Mouse (Mus musculus) spleen, adult 2 months (tissue): ENCODE measurements around the gene Kif23. TPM values are rescaled to one million over a fixed set of nuclear protein-coding genes. Genes with fewer than 3 reads are reported as not detected.

Experiments
- DNase-seq, 2 experiments: peaks; one replicate each; pipeline versions ENCODE4 v3.0.0 to v3.0.0-alpha.2; 2012 to 2021; ENCODE audit warnings: low spot score in 2 of 2, low read depth in 1 of 2
- H3K27ac ChIP-seq: fragments of 200-500 bp; 2 replicates; pipeline ENCODE4 v1.5.1; 2012; ENCODE audit warnings: low read length, inconsistent platforms; ENCODE audit not compliant: insufficient read depth
- H3K27me3 ChIP-seq: fragments of 200-500 bp; 2 replicates; pipeline ENCODE4 v1.6.1; 2012; ENCODE audit warnings: mild to moderate bottlenecking, moderate library complexity, low read length, inconsistent platforms; ENCODE audit not compliant: control insufficient read depth, insufficient read depth
- H3K36me3 ChIP-seq: fragments of 200-500 bp; 2 replicates; pipeline ENCODE4 v1.6.1; 2012; ENCODE audit warnings: mild to moderate bottlenecking, low read length, inconsistent platforms; ENCODE audit not compliant: control insufficient read depth, insufficient read depth
- H3K4me1 ChIP-seq: fragments of 200-500 bp; 2 replicates; pipeline ENCODE4 v1.6.1; 2011; ENCODE audit warnings: inconsistent platforms; ENCODE audit not compliant: control insufficient read depth, insufficient read depth, insufficient read length
- H3K4me3 ChIP-seq: fragments of 200-500 bp; 2 replicates; pipeline ENCODE4 v1.5.1; 2011; ENCODE audit warnings: mild to moderate bottlenecking, inconsistent platforms; ENCODE audit not compliant: insufficient read depth, insufficient read length; ENCODE audit errors: extremely low read depth
- CTCF ChIP-seq: fragments of 200-500 bp; IDR thresholded peaks from 2 replicates; pipeline ENCODE4 v1.5.1; 2011; ENCODE audit warnings: mild to moderate bottlenecking, inconsistent platforms; ENCODE audit not compliant: insufficient read depth, insufficient read length, insufficient replicate concordance; ENCODE audit errors: extremely low read depth
- POLR2A ChIP-seq: fragments of 200-500 bp; IDR thresholded peaks from 2 replicates; pipeline ENCODE4 v1.6.1; 2011; ENCODE audit warnings: low read depth, low read length, inconsistent platforms
- WGBS: fragments of 180-500 bp; shearing (Covaris S2); methylation state at CpG from one replicate; pipeline ENCODE4 v1.1.7; 2018; 5-methylcytosine and 5-hydroxymethylcytosine counted together
- polyA plus RNA-seq: library from polyadenylated mRNA; depleted of rRNA; stranded (reverse); fragments of >200 nt; gene quantifications from 2 replicates; pipeline ENCODE4 v1.2.3, GENCODE M21; 2012

The Kif23 gene
- polyA plus RNA-seq, 1 experiment: 4.6 TPM

GRCm38 (mm10) chr9:61906912-61907311 is 39.7 kb downstream of the Kif23 start:
- H3K27me3 ChIP-seq: no peaks in the 10 kb centered on the region
- H3K4me3 ChIP-seq: no peak overlapping the region
- H3K4me1 ChIP-seq: peaks cover under 1% of the 10 kb centered on the region; the same call in 1 of the 2 replicates
- WGBS: 48% methylated on average over 10 of the region's 10 CpGs
- H3K27ac ChIP-seq: no peak overlapping the region
- peak in 1 of 2 experiments; percentile 51 for DNase-seq
- peaks cover 9% of the 10 kb centered on the region for H3K36me3 ChIP-seq
- TF ChIP-seq CTCF: peak; percentile 69; the same call in 1 of the 2 replicates
- TF ChIP-seq POLR2A: no peak

- DNase-seq: no peak
- peaks cover 6% of the 10 kb centered on the region; the same call in 1 of the 2 replicates for H3K4me1 ChIP-seq
- H3K27ac ChIP-seq: no peak overlapping the region
- H3K36me3 ChIP-seq: no peaks in the 10 kb centered on the region
- WGBS: 95% methylated on average over 5 of the region's 5 CpGs
- no peaks in the 10 kb centered on the region for H3K27me3 ChIP-seq
- no peak overlapping the region for H3K4me3 ChIP-seq
- no peak for TF ChIP-seq CTCF
- no peak for TF ChIP-seq POLR2A
Observed at GRCm38 (mm10) chr9:61905576-61905975, 41.0 kb downstream of the Kif23 start.

GRCm38 (mm10) chr9:61904201-61904600 is 42.4 kb downstream of the Kif23 start:
- peaks cover 6% of the 10 kb centered on the region; the same call in 1 of the 2 replicates for H3K4me1 ChIP-seq
- no peak for TF ChIP-seq CTCF
- no peak for TF ChIP-seq POLR2A
- no peak for DNase-seq
- no peaks in the 10 kb centered on the region for H3K36me3 ChIP-seq
- WGBS: 90% methylated on average over 7 of the region's 7 CpGs
- no peak overlapping the region for H3K27ac ChIP-seq
- H3K4me3 ChIP-seq: no peak overlapping the region
- H3K27me3 ChIP-seq: no peaks in the 10 kb centered on the region

DNA sequence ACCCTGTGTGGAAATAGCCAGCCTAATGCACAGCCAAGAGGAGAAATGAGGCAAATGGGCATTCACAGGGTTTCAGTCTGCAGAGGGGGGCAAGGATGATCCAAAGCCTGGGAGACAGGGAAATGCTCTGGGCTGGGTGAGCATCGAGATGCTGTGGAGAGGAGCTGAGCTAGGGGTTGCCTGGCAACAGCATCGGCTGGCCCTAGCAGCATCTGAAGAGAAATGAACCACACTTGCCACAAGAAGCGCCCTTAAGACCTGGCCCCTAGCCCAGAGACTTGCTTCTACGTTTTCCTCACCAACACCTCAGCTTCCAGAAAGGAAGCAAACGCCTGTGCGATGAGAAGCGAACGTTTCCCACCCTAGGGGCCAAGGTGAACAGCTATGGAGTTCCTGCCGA is 44.1 kb downstream of the Kif23 start:
- H3K27me3 ChIP-seq: no peaks in the 10 kb centered on the region
- H3K4me1 ChIP-seq: peaks cover 6% of the 10 kb centered on the region; the same call in 1 of the 2 replicates
- no peak for TF ChIP-seq CTCF
- DNase-seq: no peak
- H3K36me3 ChIP-seq: no peaks in the 10 kb centered on the region
- H3K27ac ChIP-seq: no peak overlapping the region
- 43% methylated on average over 9 of the region's 9 CpGs for WGBS
- H3K4me3 ChIP-seq: no peak overlapping the region

- no peak for DNase-seq
- Histone ChIP-seq H3K4me1 (peaks cover 6% of the 10 kb centered on the region; the same call in 1 of the 2 replicates), H3K27me3 (no peaks in the 10 kb centered on the region), H3K36me3 (no peaks in the 10 kb centered on the region), H3K27ac (no peak overlapping the region), H3K4me3 (no peak overlapping the region)
- WGBS: 28% methylated on average over 4 of the region's 4 CpGs
- no peak for TF ChIP-seq POLR2A
- TF ChIP-seq CTCF: no peak
Observed at GRCm38 (mm10) chr9:61901574-61901973, 45.0 kb downstream of the Kif23 start.

DNA sequence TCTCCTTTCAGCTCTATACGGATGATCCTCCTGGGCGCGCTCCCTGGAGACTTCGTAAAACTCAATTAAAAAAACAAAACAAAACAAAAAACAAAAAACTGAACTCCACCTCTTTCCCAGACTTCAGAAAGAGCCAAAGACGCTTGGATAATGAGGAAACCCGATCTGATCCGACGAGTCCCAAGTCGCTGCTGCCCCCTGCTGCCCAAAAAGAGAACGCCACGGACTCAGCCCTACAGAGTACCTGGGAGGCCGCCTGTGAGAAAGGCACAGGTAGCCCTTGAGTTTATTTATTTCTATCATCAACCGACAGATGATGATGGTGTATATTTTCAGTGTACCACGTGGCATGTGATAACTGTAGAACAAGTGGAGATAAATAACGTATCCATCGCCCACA is 46.8 kb downstream of the Kif23 start:
- Histone ChIP-seq H3K27me3 (no peaks in the 10 kb centered on the region), H3K27ac (no peak overlapping the region), H3K36me3 (no peaks in the 10 kb centered on the region), H3K4me1 (peaks cover 6% of the 10 kb centered on the region; the same call in 1 of the 2 replicates), H3K4me3 (no peak overlapping the region)
- WGBS: 23% methylated on average over 16 of the region's 16 CpGs
- DNase-seq: peak; percentile 17 to 74
- TF ChIP-seq CTCF (peak; percentile 94), POLR2A (no peak)

GRCm38 (mm10) chr9:61898401-61898800 is 48.2 kb downstream of the Kif23 start:
- 1% methylated on average over 8 of the region's 8 CpGs for WGBS
- Histone ChIP-seq H3K27me3 (no peaks in the 10 kb centered on the region), H3K4me1 (peaks cover 6% of the 10 kb centered on the region; the same call in 1 of the 2 replicates), H3K4me3 (no peak overlapping the region), H3K36me3 (no peaks in the 10 kb centered on the region), H3K27ac (no peak overlapping the region)
- TF ChIP-seq CTCF (peak; percentile 94), POLR2A (no peak)
- peak; percentile 15 to 64 for DNase-seq
